Mouse (Mus musculus) forebrain, embryonic 13.5 days (tissue): ENCODE results near the gene Siah1b. TPM values are rescaled to one million over a fixed set of nuclear protein-coding genes. Genes with fewer than 3 reads are reported as not detected.

Experiments
- polyA plus RNA-seq: library from polyadenylated mRNA; unstranded; fragments of >200 nt; fragmentation: Nextera tagmentation; extraction: Ambion mirVana; gene quantifications from 2 replicates; pipeline ENCODE4 v1.2.1, GENCODE M21; 2015

The Siah1b gene
- polyA plus RNA-seq, 1 experiment from 2014 or later, result 36.6 TPM

Other genes with a start within 250 kb of the Siah1b start
- gene Ap1s2, start 167.5 kb downstream of the Siah1b start, polyA plus RNA-seq, result 77.9 and 81.4 TPM in 2 replicates
- gene Zrsr2, start 117.8 kb downstream of the Siah1b start, polyA plus RNA-seq, result 61.0 and 62.2 TPM in 2 replicates
- gene Car5b, start 48.5 kb downstream of the Siah1b start, polyA plus RNA-seq, result 0.26 and 0.35 TPM in 2 replicates
- gene Cltrn, start 12.3 kb upstream of the Siah1b start, polyA plus RNA-seq, result 0.19 and 0.27 TPM in 2 replicates
- gene Ace2, start 62.8 kb upstream of the Siah1b start, polyA plus RNA-seq, result 0.23 TPM in 1 of 2 replicates, not detected in the other
- gene Bmx, start 181.7 kb upstream of the Siah1b start, polyA plus RNA-seq, result 0.05 and 0.17 TPM in 2 replicates
- gene Pir, start 192.9 kb upstream of the Siah1b start, polyA plus RNA-seq, result 3.8 and 4.1 TPM in 2 replicates